Mouse (Mus musculus): ENCODE data around the gene Skap1.

DNA sequence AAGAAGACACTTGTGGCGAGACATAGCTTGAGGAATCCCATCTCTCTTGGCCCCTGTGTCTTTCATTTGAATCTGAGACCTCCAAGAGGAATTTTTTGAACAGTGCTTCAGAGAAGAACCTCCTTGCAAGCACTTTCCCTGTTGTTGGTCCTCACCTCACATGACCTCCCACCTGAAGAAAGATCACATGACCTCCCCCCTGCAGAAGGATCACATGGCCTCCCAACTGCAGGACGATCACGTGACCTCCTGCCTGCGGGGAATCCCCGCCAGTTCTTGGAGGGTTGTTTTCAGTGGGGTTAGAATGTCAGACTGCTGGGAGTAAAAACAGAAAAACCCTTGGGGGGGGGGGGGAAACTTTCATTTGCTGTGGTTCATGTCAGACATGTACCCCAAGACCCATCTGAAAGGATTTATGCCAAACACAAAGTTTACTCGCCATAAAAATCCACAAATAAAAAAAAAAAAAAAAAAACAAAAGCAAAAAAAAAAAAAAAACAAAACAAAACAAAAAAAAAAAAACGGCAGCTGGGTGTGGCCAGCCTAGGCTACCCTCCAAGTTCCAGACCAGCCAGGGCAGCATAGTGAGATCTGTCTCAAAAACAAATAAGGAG is 232.6 kb downstream of the Skap1 start:
- TF ChIP-seq CTCF (IDR thresholded peaks at IDR 0.05; ENCODE audit: extremely low read depth, insufficient read depth, low read length) (no peak), POLR2A (IDR thresholded peaks at IDR 0.05; ENCODE audit: extremely low read depth, insufficient read depth, low read length) (no peak)
